ENCODE assay signal across 15 mouse cellular contexts in the genomic region with DNA sequence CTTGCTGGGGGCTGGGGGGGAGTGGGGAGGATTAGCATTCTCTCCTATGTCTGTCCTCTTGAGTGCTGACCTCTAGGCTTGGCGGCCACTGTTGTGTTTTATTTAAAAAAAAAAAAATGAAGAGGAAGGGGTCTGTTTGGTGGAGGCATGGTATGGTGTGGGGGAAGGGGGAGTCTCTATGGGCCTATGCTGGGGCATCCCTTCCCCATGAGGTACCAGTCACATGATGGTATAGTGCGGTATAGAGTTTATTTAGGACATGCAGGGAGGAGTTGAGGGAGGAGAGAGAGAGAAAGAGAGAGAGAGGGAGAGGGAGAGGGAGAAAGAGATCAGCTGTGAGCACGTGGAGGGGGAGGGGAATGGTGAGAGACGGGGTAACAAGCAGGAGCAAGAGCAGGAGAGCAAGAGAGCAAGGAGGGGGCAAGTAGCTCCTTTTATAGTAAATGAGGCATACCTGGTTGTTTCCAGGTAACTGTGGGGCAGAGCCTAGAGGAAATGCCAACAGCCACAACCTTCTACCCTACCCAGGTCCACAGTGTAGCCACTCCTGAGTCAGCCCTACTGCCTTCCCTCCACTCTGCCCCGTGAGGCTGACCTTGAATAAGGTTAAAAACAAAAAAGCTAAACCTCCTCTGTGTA. TPM values are rescaled to one million over a fixed set of nuclear protein-coding genes. Genes with fewer than 3 reads are reported as not detected.
A peak's percentile ranks its signal among the peaks of the same experiment; 100 is the strongest.
DNase-seq lines count a peak whose midpoint lies in the region; ATAC-seq and TF ChIP-seq lines count a peak whose summit lies in the region.
"Had no signal": no experiment of that assay in that cellular context is flagged by ENCODE, and none has a peak within 500 bp of the region (broad histone marks: within the 10 kb centered on the region; RNA-seq: fewer than 3 reads in every experiment).

No protein-coding gene starts in this region.

- no peaks in the 10 kb centered on the region for H3K9me3 ChIP-seq in megakaryocyte, embryonic 14.5 days
- H3K9me3 ChIP-seq in liver, postnatal 0 days (ENCODE audit: low read length), result no peaks in the 10 kb centered on the region
- H3K9me3 ChIP-seq in stomach, embryonic 16.5 days (replicated peaks; ENCODE audit: control insufficient read depth, low read length), result no peaks in the 10 kb centered on the region
- H3K9me3 ChIP-seq: heart, embryonic 10.5 days; neural tube, embryonic 15.5 days had no signal

- no peak overlapping the region; the same call in 1 of the 2 replicates for H3K9ac ChIP-seq in liver, postnatal 0 days (replicated peaks)
- H3K9ac ChIP-seq in stomach, embryonic 16.5 days (ENCODE audit: low read length), result 0 out of 2 replicates have a peak overlapping the region, but pooled peaks have one; percentile 27
- H3K9ac ChIP-seq: forebrain, postnatal 0 days; neural tube, embryonic 15.5 days had no signal

- H3K4me2 ChIP-seq in liver, postnatal 0 days (ENCODE audit: low read depth, low read length), result peak overlapping the region; percentile 54
- peak overlapping the region; percentile 27 for H3K4me2 ChIP-seq in stomach, embryonic 16.5 days (ENCODE audit: low read depth, low read length)
- H3K4me2 ChIP-seq: neural tube, embryonic 15.5 days had no signal

- TF ChIP-seq CTCF in liver, postnatal 0 days (IDR thresholded peaks at IDR 0.05; ENCODE audit: low read depth), result no peak

- H3K36me3 ChIP-seq in megakaryocyte, embryonic 14.5 days (replicated peaks; ENCODE audit: low read length), result no peaks in the 10 kb centered on the region
- no peaks in the 10 kb centered on the region for H3K36me3 ChIP-seq in liver, postnatal 0 days (replicated peaks; ENCODE audit: insufficient read depth, low read length)
- H3K36me3 ChIP-seq in stomach, embryonic 16.5 days (ENCODE audit: control insufficient read depth, insufficient read depth, low read length), result no peaks in the 10 kb centered on the region
- H3K36me3 ChIP-seq: heart, embryonic 10.5 days; neural tube, embryonic 15.5 days had no signal

- 11% methylated on average over 5 of the region's 5 CpGs for whole genome bisulfite sequencing in liver, postnatal 0 days (ENCODE audit: insufficient replicate concordance)
- WGBS in stomach, embryonic 16.5 days, result 28% methylated on average over 5 of the region's 5 CpGs

- no peak for ATAC-seq in megakaryocyte, adult 5-6 weeks (ENCODE audit: poor library complexity, severe bottlenecking)
- ATAC-seq in liver, postnatal 0 days, result no peak
- ATAC-seq in stomach, embryonic 16.5 days (ENCODE audit: insufficient read depth, low FRiP score), result peak; percentile 61; the same call in 1 of the 2 replicates
- ATAC-seq: CD4-positive, CD25-positive, alpha-beta regulatory T cell, adult 4 months; forebrain, postnatal 0 days had no signal

- no peak for TF ChIP-seq EP300 in liver, postnatal 0 days (IDR thresholded peaks at IDR 0.05; ENCODE audit: low read depth)

- no peaks in the 10 kb centered on the region for H3K27me3 ChIP-seq in megakaryocyte, embryonic 14.5 days (replicated peaks)
- no peaks in the 10 kb centered on the region for H3K27me3 ChIP-seq in liver, postnatal 0 days (ENCODE audit: insufficient read depth, low read length)
- H3K27me3 ChIP-seq in stomach, embryonic 16.5 days (ENCODE audit: control insufficient read depth, insufficient read depth, low read length), result no peaks in the 10 kb centered on the region
- H3K27me3 ChIP-seq: neural tube, embryonic 15.5 days had no signal

- H3K27ac ChIP-seq in liver, postnatal 0 days (ENCODE audit: low read depth), result peak overlapping the region; percentile 80
- H3K27ac ChIP-seq in stomach, embryonic 16.5 days (ENCODE audit: low read length), result peak overlapping the region; percentile 77
- H3K27ac ChIP-seq: heart, embryonic 10.5 days; neural tube, embryonic 15.5 days had no signal

- peak; percentile 77 for DNase-seq in kidney, adult 9 months
- no peak for DNase-seq in liver, postnatal 0 days
- no peak for DNase-seq in right cerebral cortex, postnatal 14 days
- no peak for DNase-seq in frontal cortex, adult 2 months (ENCODE audit: extremely low spot score in 1 of 2, low spot score in 1 of 2)
- no peak for DNase-seq in right cerebral cortex, postnatal 10 days (ENCODE audit: low spot score in 2 of 2)
- DNase-seq: adrenal gland, postnatal 14 days; cerebellum, adult 2 months; forebrain, postnatal 0 days; midbrain, embryonic 14.5 days had no signal

- peak overlapping the region; percentile 59 for H3K4me3 ChIP-seq in megakaryocyte, embryonic 14.5 days (replicated peaks)
- H3K4me3 ChIP-seq in liver, postnatal 0 days (ENCODE audit: low read depth, low read length), result no peak overlapping the region
- no peak overlapping the region; the same call in 1 of the 2 replicates for H3K4me3 ChIP-seq in stomach, embryonic 16.5 days (replicated peaks; ENCODE audit: low read length)
- H3K4me3 ChIP-seq: heart, embryonic 10.5 days; neural tube, embryonic 15.5 days had no signal

- no peaks in the 10 kb centered on the region; the same call in 1 of the 2 replicates for H3K4me1 ChIP-seq in megakaryocyte, embryonic 14.5 days
- peaks cover 78% of the 10 kb centered on the region for H3K4me1 ChIP-seq in liver, postnatal 0 days (ENCODE audit: insufficient read depth)
- H3K4me1 ChIP-seq in stomach, embryonic 16.5 days (ENCODE audit: control insufficient read depth, insufficient read depth, low read length), result peaks cover 26% of the 10 kb centered on the region
- H3K4me1 ChIP-seq: neural tube, embryonic 15.5 days had no signal

RNA-seq across cellular contexts. Expression of gene 0610040J01Rik, which starts 15.4 kb away (rescaled TPM):
- 1.2 TPM in 1 of 2 replicates, not detected in the other for polyA plus RNA-seq in megakaryocyte, embryonic 14.5 days (2012; ENCODE audit: insufficient read depth, low replicate concordance)
- total RNA-seq in megakaryocyte, adult 5-6 weeks (2015), result 6.4 and 7.5 TPM in 2 replicates
- total RNA-seq in megakaryocyte, adult 5-6 weeks (2017), result 4.1 and 4.9 TPM in 2 replicates
- 26.8 and 31.7 TPM in 2 replicates for polyA plus RNA-seq in liver, postnatal 0 days (2015; fragmentation: Nextera tagmentation; extraction: Ambion mirVana)
- 53.9 and 62.5 TPM in 2 replicates for polyA plus RNA-seq in stomach, embryonic 16.5 days (2015; fragmentation: Nextera tagmentation; extraction: Ambion mirVana)
- 7.7 and 8.1 TPM in 2 replicates for polyA plus RNA-seq in frontal cortex, adult 2 months (2012; rRNA removed)
- polyA plus RNA-seq: CD4-positive, CD25-positive, alpha-beta regulatory T cell, adult 4 months had no signal
